Mouse (Mus musculus) hindbrain, embryonic 11.5 days (tissue): ENCODE measurements around the gene Zswim8. TPM values are rescaled to one million over a fixed set of nuclear protein-coding genes. Genes with fewer than 3 reads are reported as not detected.

Source experiments
- ATAC-seq: fragments of 200-750 bp; cut with Nextera tagmentation; 2 replicates; pipeline ENCODE4 v1.8.0; 2017; ENCODE audit warnings: mild to moderate bottlenecking, moderate TSS enrichment, moderate library complexity; ENCODE audit not compliant: low FRiP score
- DNase-seq: peaks from one replicate; pipeline ENCODE4 v3.0.0-alpha.2; 2015; ENCODE audit warnings: low spot score
- H3K27ac ChIP-seq: fragments of 300-500 bp; sonication (generic); 2 replicates; pipeline ENCODE4 v1.5.1; 2014; ENCODE audit warnings: mild to moderate bottlenecking, low read depth, low read length
- H3K27me3 ChIP-seq: fragments of 300-500 bp; sonication (generic); 2 replicates; pipeline ENCODE4 v1.6.1; 2014; ENCODE audit warnings: mild to moderate bottlenecking, low read length, moderate library complexity, mixed read lengths; ENCODE audit not compliant: control insufficient read depth, insufficient read depth
- H3K36me3 ChIP-seq: fragments of 300-500 bp; sonication (generic); 2 replicates; pipeline ENCODE4 v1.6.1; 2014; ENCODE audit warnings: mild to moderate bottlenecking, low read length, moderate library complexity, mixed read lengths; ENCODE audit not compliant: control insufficient read depth, insufficient read depth
- H3K4me1 ChIP-seq: fragments of 300-500 bp; sonication (generic); replicated peaks from 2 replicates; pipeline ENCODE4 v1.6.1; 2014; ENCODE audit warnings: low read length, mixed read lengths; ENCODE audit not compliant: control insufficient read depth, insufficient read depth
- H3K4me2 ChIP-seq: fragments of 300-500 bp; sonication (generic); replicated peaks from 2 replicates; pipeline ENCODE4 v1.6.1; 2014; ENCODE audit warnings: mild to moderate bottlenecking, low read depth, low read length
- H3K4me3 ChIP-seq: fragments of 300-500 bp; sonication (generic); 2 replicates; pipeline ENCODE4 v1.5.1; 2014; ENCODE audit warnings: low read depth, low read length
- H3K9ac ChIP-seq: fragments of 300-500 bp; sonication (generic); 2 replicates; pipeline ENCODE4 v1.6.1; 2014; ENCODE audit warnings: low read depth, low read length
- H3K9me3 ChIP-seq: fragments of 300-500 bp; sonication (generic); 2 replicates; pipeline ENCODE4 v1.6.1; 2016; ENCODE audit warnings: low read length; ENCODE audit not compliant: control insufficient read depth
- WGBS: fragments of 180-500 bp; shearing (Covaris S2); extraction: QIAGEN DNeasy Blood & Tissue Kit; methylation state at CpG from one replicate; pipeline ENCODE4 v1.1.7; 2014; 5-methylcytosine and 5-hydroxymethylcytosine counted together
- polyA plus RNA-seq: library from polyadenylated mRNA; unstranded; fragments of >200 nt; fragmentation: Nextera tagmentation; extraction: Ambion mirVana; gene quantifications from 2 replicates; pipeline ENCODE4 v1.2.1, GENCODE M21; 2014

Gene Zswim8
- polyA plus RNA-seq, 1 experiment from 2014 or later, result 32.7 TPM

DNA sequence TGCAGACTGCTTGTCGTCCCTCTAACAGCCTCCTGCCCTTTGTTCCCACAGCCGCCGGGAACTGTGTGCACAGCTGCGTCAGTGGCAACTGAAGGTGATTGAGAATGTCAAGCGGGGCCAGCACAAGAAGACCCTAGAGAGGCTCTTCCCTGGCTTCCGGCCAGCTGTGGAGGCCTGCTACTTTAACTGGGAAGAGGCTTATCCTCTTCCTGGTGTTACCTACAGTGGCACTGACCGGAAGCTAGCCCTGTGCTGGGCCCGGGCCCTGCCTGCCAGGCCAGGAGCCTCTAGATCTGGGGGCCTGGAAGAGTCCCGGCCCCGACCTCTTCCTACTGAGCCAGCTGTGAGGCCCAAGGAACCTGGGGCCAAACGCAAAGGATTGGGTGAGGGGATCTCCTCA, 6.5 kb downstream of the Zswim8 start:
- WGBS, result 82% methylated on average over 11 of the region's 11 CpGs
- Histone ChIP-seq H3K27me3 (no peaks in the 10 kb centered on the region), H3K9ac (no peak overlapping the region), H3K27ac (no peak overlapping the region), H3K4me3 (no peak overlapping the region), H3K4me1 (peaks cover 1% of the 10 kb centered on the region), H3K4me2 (no peak overlapping the region), H3K9me3 (no peaks in the 10 kb centered on the region), H3K36me3 (peaks cover 30% of the 10 kb centered on the region)
- DNase-seq, result no peak
- no peak for ATAC-seq

DNA sequence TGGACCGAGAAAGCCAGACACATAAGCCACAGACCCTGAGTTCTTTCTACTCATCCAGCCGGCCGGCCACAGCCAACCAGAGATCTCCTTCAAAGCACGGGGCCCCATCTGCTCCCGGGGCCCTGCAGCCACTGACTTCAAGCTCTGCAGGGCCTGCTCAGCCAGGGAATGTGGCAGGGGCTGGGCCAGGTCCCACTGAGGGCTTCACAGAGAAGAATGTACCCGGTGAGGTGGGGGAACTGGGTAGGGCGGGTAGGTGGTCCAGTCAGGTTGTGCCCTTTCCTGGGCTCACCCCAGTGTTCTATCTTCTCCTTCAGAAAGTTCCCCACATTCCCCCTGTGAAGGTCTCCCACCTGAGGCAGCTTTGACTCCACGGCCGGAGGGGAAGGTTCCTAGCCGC, 11.1 kb downstream of the Zswim8 start:
- 92% methylated on average over 10 of the region's 10 CpGs for WGBS
- Histone ChIP-seq H3K36me3 (peaks cover 25% of the 10 kb centered on the region), H3K4me3 (no peak overlapping the region), H3K4me1 (no peaks in the 10 kb centered on the region), H3K9ac (no peak overlapping the region), H3K27me3 (no peaks in the 10 kb centered on the region), H3K4me2 (no peak overlapping the region), H3K27ac (no peak overlapping the region), H3K9me3 (no peaks in the 10 kb centered on the region)
- ATAC-seq (no peak), DNase-seq (no peak)

DNA sequence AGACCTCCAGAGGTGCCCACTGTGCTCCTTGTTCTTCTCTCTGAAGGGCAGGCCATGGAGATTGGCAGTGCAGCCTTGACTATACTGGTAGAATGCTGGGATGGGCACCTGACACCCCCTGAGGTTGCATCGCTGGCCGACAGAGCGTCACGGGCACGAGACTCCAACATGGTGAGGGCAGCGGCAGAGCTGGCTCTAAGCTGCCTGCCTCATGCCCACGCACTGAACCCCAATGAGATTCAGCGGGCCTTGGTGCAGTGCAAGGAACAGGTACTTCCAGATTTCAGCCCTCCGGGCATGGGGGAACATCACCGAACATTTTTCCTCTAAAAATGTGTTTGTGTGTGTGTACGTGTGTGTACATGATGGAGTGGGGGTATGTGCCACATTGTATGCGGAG, 12.4 kb downstream of the Zswim8 start:
- H3K4me1 ChIP-seq, result no peaks in the 10 kb centered on the region
- peaks cover 18% of the 10 kb centered on the region for H3K36me3 ChIP-seq
- DNase-seq (no peak), ATAC-seq (no peak)
- 94% methylated on average over 12 of the region's 12 CpGs for WGBS
- H3K4me3 ChIP-seq, result no peak overlapping the region
- H3K27me3 ChIP-seq, result no peaks in the 10 kb centered on the region
- H3K4me2 ChIP-seq, result no peak overlapping the region
- no peak overlapping the region for H3K9ac ChIP-seq
- H3K9me3 ChIP-seq, result no peaks in the 10 kb centered on the region
- H3K27ac ChIP-seq, result no peak overlapping the region

DNA sequence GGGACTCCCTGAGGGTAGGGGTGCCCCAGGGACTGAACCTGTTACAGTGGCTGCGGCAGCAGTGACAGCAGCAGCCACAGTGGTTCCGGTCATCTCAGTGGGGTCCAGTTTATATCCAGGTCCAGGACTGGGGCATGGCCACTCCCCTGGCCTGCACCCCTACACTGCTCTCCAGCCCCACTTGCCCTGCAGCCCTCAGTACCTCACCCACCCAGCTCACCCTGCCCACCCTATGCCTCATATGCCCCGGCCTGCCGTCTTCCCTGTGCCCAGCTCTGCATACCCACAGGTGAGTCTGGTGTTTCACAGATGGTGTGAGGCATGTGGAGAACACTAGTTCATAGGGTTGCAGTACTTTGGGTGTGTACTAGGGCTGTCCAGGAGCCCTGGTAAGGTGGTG, 14.0 kb downstream of the Zswim8 start:
- H3K9ac ChIP-seq, result no peak overlapping the region
- 85% methylated on average over 4 of the region's 4 CpGs for WGBS
- H3K4me1 ChIP-seq, result no peaks in the 10 kb centered on the region
- no peak overlapping the region for H3K4me2 ChIP-seq
- ATAC-seq, result no peak
- DNase-seq, result no peak
- H3K9me3 ChIP-seq, result no peaks in the 10 kb centered on the region
- no peaks in the 10 kb centered on the region for H3K27me3 ChIP-seq
- peaks cover 19% of the 10 kb centered on the region for H3K36me3 ChIP-seq
- H3K4me3 ChIP-seq, result no peak overlapping the region
- no peak overlapping the region for H3K27ac ChIP-seq

DNA sequence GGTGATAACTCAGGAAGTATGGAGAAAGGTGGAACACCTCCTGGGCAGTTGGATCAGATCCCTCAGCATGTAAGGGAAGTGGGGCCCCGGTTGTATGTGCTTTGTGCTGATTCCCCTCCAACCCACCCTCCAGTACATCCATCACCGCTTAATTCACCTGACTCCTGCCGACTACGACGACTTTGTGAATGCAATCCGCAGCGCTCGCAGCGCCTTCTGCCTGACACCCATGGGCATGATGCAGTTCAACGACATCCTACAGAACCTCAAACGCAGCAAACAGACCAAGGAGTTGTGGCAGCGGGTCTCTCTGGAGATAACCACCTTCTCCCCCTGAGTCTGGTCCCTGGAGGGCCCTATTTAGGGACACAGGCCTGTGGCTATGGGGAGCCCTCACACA, 15.7 kb downstream of the Zswim8 start:
- Histone ChIP-seq H3K4me3 (no peak overlapping the region), H3K4me2 (no peak overlapping the region), H3K4me1 (no peaks in the 10 kb centered on the region), H3K27me3 (no peaks in the 10 kb centered on the region), H3K9ac (no peak overlapping the region), H3K36me3 (peaks cover 17% of the 10 kb centered on the region), H3K9me3 (no peaks in the 10 kb centered on the region), H3K27ac (no peak overlapping the region)
- ATAC-seq, result no peak
- WGBS, result 95% methylated on average over 12 of the region's 12 CpGs
- no peak for DNase-seq

DNA sequence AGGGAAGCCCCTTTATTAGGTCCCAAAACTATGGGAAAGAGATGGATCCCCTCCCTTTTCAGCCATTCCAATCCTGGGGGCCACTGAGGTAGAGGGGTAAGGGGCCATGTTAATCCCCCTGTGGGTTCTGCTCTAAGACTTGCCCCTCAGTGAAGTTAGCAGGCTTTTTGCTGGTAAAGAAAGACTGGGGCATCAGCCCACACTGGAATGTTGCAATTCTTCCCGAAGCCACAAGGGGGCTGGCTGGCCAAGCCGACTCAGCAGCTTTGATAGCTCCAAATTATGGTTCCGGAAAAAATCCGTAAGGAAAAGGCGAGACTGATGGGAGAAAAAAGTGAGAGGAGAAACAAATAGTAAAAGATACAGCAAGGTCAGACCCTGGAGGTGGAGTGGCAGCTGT, 16.7 kb downstream of the Zswim8 start:
- Histone ChIP-seq H3K9me3 (no peaks in the 10 kb centered on the region), H3K27ac (no peak overlapping the region), H3K36me3 (peaks cover 11% of the 10 kb centered on the region), H3K4me2 (no peak overlapping the region), H3K27me3 (no peaks in the 10 kb centered on the region), H3K4me1 (no peaks in the 10 kb centered on the region), H3K9ac (no peak overlapping the region), H3K4me3 (no peak overlapping the region)
- 36% methylated on average over 5 of the region's 5 CpGs for WGBS
- ATAC-seq (0 out of 2 replicates have a peak, but pooled peaks have one; percentile 7), DNase-seq (peak; percentile 77)

DNA sequence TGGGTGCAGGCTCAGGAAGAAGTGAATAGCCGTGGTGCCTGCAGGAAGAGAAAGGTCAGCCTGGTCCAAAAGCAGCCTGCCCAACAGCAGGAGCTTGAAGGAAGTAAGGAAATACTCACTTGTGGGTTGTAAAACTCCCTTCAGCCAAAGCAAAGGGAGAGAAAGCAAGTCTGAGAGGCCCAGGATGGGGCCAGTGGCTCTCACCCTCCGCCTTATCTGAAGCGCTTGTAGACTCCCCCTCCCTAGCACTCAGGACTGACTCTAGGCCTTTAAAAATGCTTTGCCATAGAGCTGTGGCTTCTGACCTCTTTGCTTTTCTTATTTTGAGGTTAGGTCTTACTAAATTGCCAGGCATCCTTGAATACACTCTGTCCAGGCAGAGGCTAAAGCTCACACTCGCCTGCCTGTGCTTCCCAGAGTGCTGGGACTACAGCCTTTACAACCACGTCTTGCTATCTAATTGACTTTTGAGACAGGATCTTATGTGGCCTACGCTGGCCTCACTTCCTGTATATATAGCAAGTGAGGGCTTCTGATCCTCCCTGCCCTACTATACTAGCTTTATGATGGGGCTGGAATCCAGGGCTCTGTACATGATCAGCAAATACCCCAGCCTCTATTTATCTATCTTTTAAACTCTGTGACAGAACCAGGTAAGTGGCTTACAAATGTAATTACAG, 18.4 kb downstream of the Zswim8 start:
- Histone ChIP-seq H3K4me2 (no peak overlapping the region), H3K9ac (no peak overlapping the region), H3K36me3 (peaks cover 7% of the 10 kb centered on the region; the same call in 1 of the 2 replicates), H3K9me3 (no peaks in the 10 kb centered on the region), H3K27me3 (no peaks in the 10 kb centered on the region), H3K4me3 (no peak overlapping the region), H3K4me1 (no peaks in the 10 kb centered on the region), H3K27ac (no peak overlapping the region)
- 84% methylated on average over 6 of the region's 6 CpGs for WGBS
- DNase-seq, result no peak
- ATAC-seq, result no peak

DNA sequence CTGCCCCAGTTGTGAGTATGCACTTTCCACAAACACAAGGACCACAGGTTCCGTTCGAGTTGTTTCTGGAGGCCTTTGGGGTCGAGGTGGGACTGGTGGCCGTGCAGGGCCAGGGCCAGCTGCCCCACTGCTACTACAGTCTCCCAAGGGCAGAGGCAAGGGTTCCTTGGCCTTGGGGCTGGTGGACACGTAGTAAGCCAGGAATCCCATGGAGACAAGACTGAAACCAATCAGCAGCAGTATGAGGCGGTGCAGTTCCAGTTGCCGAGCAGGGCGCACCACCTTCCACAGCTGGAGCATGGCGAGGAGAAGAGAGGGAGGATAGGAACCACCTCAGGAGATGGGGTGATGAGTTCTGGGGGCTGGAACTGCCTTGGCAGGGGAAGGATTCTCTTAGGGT, 22.5 kb downstream of the Zswim8 start:
- no peak overlapping the region for H3K4me3 ChIP-seq
- 90% methylated on average over 9 of the region's 9 CpGs for WGBS
- H3K4me1 ChIP-seq, result 0 out of 2 replicates have a peak, but pooled peaks cover 2% of the 10 kb centered on the region
- peaks cover 7% of the 10 kb centered on the region; the same call in 1 of the 2 replicates for H3K36me3 ChIP-seq
- ATAC-seq (no peak), DNase-seq (no peak)
- H3K9ac ChIP-seq, result no peak overlapping the region
- no peaks in the 10 kb centered on the region for H3K9me3 ChIP-seq
- H3K27me3 ChIP-seq, result no peaks in the 10 kb centered on the region
- H3K4me2 ChIP-seq, result no peak overlapping the region
- H3K27ac ChIP-seq, result no peak overlapping the region

DNA sequence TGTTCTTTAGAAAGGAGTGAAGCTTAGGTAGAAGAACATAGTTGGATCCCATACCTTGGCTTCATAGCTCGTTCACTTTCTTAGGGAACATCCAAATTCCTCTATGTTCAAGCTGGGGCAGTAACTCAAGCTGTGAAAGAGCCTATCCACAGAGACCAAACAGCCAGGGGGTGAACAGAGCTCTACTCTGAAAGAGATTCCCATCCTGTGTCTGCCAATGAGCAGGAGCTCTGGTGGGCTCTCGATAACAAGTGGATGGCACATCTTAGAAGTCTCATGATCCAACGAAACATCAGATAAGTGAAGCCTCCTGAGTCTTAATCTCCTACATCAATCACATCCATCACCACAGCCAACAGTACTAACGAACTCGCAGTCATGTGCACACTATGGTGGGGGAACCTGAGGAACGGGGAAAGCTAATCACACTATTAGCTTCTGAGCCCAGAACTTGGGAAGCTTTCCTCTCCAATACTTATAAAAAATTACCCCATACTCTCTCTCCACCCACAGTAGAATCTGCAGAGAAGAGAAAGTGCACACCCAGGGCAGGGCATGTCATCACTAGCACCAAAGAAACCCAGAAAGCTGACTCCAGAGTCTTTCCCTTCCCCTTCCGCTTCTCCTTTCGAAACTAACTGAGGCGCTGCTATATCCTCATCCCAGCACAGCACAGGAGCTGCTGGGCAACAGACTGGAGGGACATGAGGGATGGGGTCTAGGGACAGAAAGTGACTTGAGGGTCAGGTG, 23.7 kb downstream of the Zswim8 start:
- Histone ChIP-seq H3K36me3 (peaks cover 2% of the 10 kb centered on the region), H3K9me3 (no peaks in the 10 kb centered on the region), H3K27me3 (no peaks in the 10 kb centered on the region), H3K4me1 (0 out of 2 replicates have a peak, but pooled peaks cover 2% of the 10 kb centered on the region), H3K4me2 (no peak overlapping the region), H3K4me3 (no peak overlapping the region), H3K9ac (no peak overlapping the region), H3K27ac (no peak overlapping the region)
- DNase-seq (no peak), ATAC-seq (no peak)
- WGBS, result 91% methylated on average over 9 of the region's 9 CpGs
